Mouse (Mus musculus): ENCODE measurements at regions not wholly inside any gene's neighbourhood (a gene's known extent, or its start where the extent isn't known, plus 50 kb on each side); places are given as distances from the start of the nearest gene placed in this dataset.

GRCm38 (mm10) chr14:103984349-103984748, 140.1 kb upstream of the Ednrb start:
- H3K36me3 ChIP-seq (ENCODE audit: insufficient read depth, low read length): no peaks in the 10 kb centered on the region
- H3K4me2 ChIP-seq (ENCODE audit: low read depth, low read length): no peak overlapping the region
- WGBS: 95% methylated on average over 5 of the region's 5 CpGs
- ATAC-seq (no peak), DNase-seq (ENCODE audit: low spot score) (no peak)
- H3K27ac ChIP-seq: no peak overlapping the region
- TF ChIP-seq CTCF (IDR thresholded peaks at IDR 0.05; ENCODE audit: low read depth): no peak
- no peaks in the 10 kb centered on the region for H3K4me1 ChIP-seq (ENCODE audit: insufficient read depth, low read length)
- H3K4me3 ChIP-seq (ENCODE audit: low read length): no peak overlapping the region
- no peaks in the 10 kb centered on the region for H3K27me3 ChIP-seq (ENCODE audit: insufficient read depth, low read length)
- no peak overlapping the region for H3K9ac ChIP-seq (replicated peaks; ENCODE audit: low read length)
- H3K9me3 ChIP-seq (ENCODE audit: low read length): no peaks in the 10 kb centered on the region

GRCm38 (mm10) chr14:103978808-103979207, 134.6 kb upstream of the Ednrb start:
- Histone ChIP-seq H3K4me3 (ENCODE audit: low read length) (no peak overlapping the region), H3K4me1 (ENCODE audit: insufficient read depth, low read length) (no peaks in the 10 kb centered on the region), H3K27ac (no peak overlapping the region), H3K4me2 (ENCODE audit: low read depth, low read length) (no peak overlapping the region), H3K9me3 (ENCODE audit: low read length) (no peaks in the 10 kb centered on the region), H3K36me3 (ENCODE audit: insufficient read depth, low read length) (no peaks in the 10 kb centered on the region), H3K27me3 (ENCODE audit: insufficient read depth, low read length) (no peaks in the 10 kb centered on the region), H3K9ac (replicated peaks; ENCODE audit: low read length) (no peak overlapping the region)
- ATAC-seq: no peak
- TF ChIP-seq CTCF (IDR thresholded peaks at IDR 0.05; ENCODE audit: low read depth): no peak
- no peak for DNase-seq (ENCODE audit: low spot score)
- 89% methylated on average over 2 of the region's 2 CpGs for WGBS

DNA sequence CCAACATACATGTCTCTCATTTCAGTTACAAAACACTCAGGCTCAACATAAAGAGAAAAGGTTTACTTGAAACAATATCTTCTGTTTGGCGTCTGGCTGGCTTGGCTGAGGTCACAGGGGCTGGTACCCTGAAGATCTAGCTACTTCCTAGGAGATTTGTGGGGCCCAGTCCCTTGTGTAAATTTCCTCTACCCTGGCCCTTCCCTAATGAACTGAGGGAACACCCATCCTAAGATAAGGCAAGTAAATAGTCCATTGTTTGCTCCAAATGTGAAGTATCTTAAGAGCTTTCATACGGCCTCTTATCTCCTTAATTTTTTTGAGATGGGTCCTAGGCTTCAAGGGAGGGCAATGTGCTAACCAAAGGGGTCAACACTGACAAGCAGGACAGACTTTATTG, 133.6 kb upstream of the Ednrb start:
- Histone ChIP-seq H3K36me3 (ENCODE audit: insufficient read depth, low read length) (no peaks in the 10 kb centered on the region), H3K9me3 (ENCODE audit: low read length) (no peaks in the 10 kb centered on the region), H3K27ac (no peak overlapping the region), H3K4me2 (ENCODE audit: low read depth, low read length) (no peak overlapping the region), H3K27me3 (ENCODE audit: insufficient read depth, low read length) (no peaks in the 10 kb centered on the region), H3K4me1 (ENCODE audit: insufficient read depth, low read length) (no peaks in the 10 kb centered on the region), H3K4me3 (ENCODE audit: low read length) (no peak overlapping the region), H3K9ac (replicated peaks; ENCODE audit: low read length) (no peak overlapping the region)
- 64% methylated on average over 2 of the region's 2 CpGs for WGBS
- ATAC-seq: no peak
- no peak for TF ChIP-seq CTCF (IDR thresholded peaks at IDR 0.05; ENCODE audit: low read depth)
- no peak for DNase-seq (ENCODE audit: low spot score)

DNA sequence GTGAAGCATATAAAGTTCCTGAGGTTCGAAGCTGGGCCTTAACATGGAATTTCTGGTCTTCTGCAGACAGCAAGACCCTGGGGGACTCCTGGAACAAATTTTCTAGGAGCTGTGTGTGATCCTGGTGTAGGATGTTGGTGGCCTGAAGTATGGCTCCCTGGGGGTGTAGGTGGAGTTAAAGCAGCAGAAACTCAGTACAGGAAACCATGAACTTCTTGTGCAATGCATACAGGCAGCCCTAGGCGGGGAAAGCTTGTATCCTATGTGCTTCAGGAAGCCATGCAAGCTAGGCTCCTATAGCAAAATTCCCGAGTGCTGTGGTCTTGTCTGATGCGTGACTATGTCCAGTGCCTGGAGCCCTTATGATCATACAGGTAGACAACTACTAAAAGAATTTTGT, 129.8 kb upstream of the Ednrb start:
- H3K27me3 ChIP-seq (ENCODE audit: insufficient read depth, low read length): no peaks in the 10 kb centered on the region
- H3K36me3 ChIP-seq (ENCODE audit: insufficient read depth, low read length): no peaks in the 10 kb centered on the region
- no peak for ATAC-seq
- WGBS: 89% methylated on average over 4 of the region's 4 CpGs
- H3K9me3 ChIP-seq (ENCODE audit: low read length): no peaks in the 10 kb centered on the region
- no peak for TF ChIP-seq CTCF (IDR thresholded peaks at IDR 0.05; ENCODE audit: low read depth)
- no peak for DNase-seq (ENCODE audit: low spot score)
- no peaks in the 10 kb centered on the region for H3K4me1 ChIP-seq (ENCODE audit: insufficient read depth, low read length)
- H3K4me2 ChIP-seq (ENCODE audit: low read depth, low read length): no peak overlapping the region
- H3K9ac ChIP-seq (replicated peaks; ENCODE audit: low read length): no peak overlapping the region
- no peak overlapping the region for H3K4me3 ChIP-seq (ENCODE audit: low read length)
- no peak overlapping the region for H3K27ac ChIP-seq

DNA sequence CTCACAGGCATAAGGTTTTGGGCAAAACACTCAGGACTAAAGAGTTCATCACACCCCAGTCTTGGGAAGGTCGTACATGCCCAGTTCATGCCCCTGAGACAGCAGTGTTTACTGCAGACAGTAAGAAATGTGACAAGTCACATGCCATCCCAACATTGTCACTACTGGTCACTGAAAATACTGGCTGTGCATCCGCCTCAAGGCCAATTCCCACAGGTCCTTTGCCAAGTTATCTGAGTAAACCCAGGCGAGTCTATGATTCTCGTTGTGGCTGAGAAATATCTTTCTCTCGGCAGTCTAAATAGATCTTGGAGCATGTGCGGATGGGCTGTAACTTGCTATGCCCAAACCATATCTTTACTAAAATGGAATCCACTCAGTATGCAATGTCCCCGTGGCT, 128.9 kb upstream of the Ednrb start:
- Histone ChIP-seq H3K4me3 (ENCODE audit: low read length) (no peak overlapping the region), H3K27ac (no peak overlapping the region), H3K4me2 (ENCODE audit: low read depth, low read length) (no peak overlapping the region), H3K9ac (replicated peaks; ENCODE audit: low read length) (no peak overlapping the region), H3K27me3 (ENCODE audit: insufficient read depth, low read length) (no peaks in the 10 kb centered on the region), H3K4me1 (ENCODE audit: insufficient read depth, low read length) (no peaks in the 10 kb centered on the region), H3K36me3 (ENCODE audit: insufficient read depth, low read length) (no peaks in the 10 kb centered on the region), H3K9me3 (ENCODE audit: low read length) (no peaks in the 10 kb centered on the region)
- WGBS: 89% methylated on average over 7 of the region's 7 CpGs
- DNase-seq (ENCODE audit: low spot score) (no peak), ATAC-seq (no peak)
- no peak for TF ChIP-seq CTCF (IDR thresholded peaks at IDR 0.05; ENCODE audit: low read depth)

DNA sequence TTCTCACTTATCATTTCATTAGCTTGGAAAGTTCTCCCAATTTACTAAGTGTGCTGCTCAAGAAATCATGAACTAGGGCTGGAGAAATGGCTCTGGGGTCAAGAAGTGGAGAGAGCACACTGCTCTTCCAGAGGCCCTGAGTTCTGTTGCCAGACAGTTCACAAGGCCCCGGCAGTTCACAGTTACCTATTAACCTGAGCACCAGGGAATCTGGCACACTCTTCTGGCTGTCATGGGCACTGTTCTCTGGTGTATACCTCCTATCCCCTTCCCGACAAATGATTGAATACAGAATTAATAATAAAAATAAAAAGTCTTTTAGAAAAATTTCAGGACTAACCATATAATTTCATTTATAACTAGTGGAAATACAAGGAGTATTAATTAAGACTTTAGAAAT, 125.1 kb upstream of the Ednrb start:
- TF ChIP-seq CTCF (IDR thresholded peaks at IDR 0.05; ENCODE audit: low read depth): no peak

DNA sequence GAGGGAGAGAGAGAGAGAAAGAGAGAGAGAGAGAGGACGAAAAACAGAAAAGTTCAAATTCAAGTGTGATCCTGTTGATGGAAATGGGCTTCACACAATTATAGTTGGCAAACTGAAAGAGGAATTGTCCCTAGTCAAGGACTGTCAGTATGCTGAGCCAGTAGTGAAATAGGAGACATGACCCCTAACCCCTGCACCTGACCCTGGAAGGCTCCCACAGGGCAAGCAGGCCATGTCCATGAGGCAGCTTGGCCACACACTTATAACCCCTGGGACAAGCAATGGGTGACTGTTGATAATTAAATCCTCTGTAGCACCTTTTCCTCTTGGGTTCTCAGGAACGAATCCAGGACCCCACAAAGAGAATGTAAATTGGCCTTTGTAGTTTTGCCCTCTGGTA, 122.1 kb upstream of the Ednrb start:
- Histone ChIP-seq H3K36me3 (ENCODE audit: insufficient read depth, low read length) (no peaks in the 10 kb centered on the region), H3K4me2 (ENCODE audit: low read depth, low read length) (no peak overlapping the region), H3K9ac (replicated peaks; ENCODE audit: low read length) (no peak overlapping the region), H3K4me3 (ENCODE audit: low read length) (no peak overlapping the region), H3K27me3 (ENCODE audit: insufficient read depth, low read length) (no peaks in the 10 kb centered on the region), H3K9me3 (ENCODE audit: low read length) (no peaks in the 10 kb centered on the region), H3K4me1 (ENCODE audit: insufficient read depth, low read length) (no peaks in the 10 kb centered on the region), H3K27ac (no peak overlapping the region)
- DNase-seq (ENCODE audit: low spot score) (no peak), ATAC-seq (no peak)
- 54% methylated on average over 2 of the region's 2 CpGs for WGBS
- no peak for TF ChIP-seq CTCF (IDR thresholded peaks at IDR 0.05; ENCODE audit: low read depth)

More for the DNA sequence above, 125.1 kb upstream of the Ednrb start:
- DNase-seq (ENCODE audit: low spot score): no peak
- no peaks in the 10 kb centered on the region for H3K9me3 ChIP-seq (ENCODE audit: low read length)
- no peak overlapping the region for H3K4me2 ChIP-seq (ENCODE audit: low read depth, low read length)
- no peaks in the 10 kb centered on the region for H3K27me3 ChIP-seq (ENCODE audit: insufficient read depth, low read length)
- H3K9ac ChIP-seq (replicated peaks; ENCODE audit: low read length): no peak overlapping the region
- H3K4me1 ChIP-seq (ENCODE audit: insufficient read depth, low read length): no peaks in the 10 kb centered on the region
- ATAC-seq: no peak
- H3K4me3 ChIP-seq (ENCODE audit: low read length): no peak overlapping the region
- 56% methylated on average over 2 of the region's 2 CpGs for WGBS
- H3K27ac ChIP-seq: no peak overlapping the region
- no peaks in the 10 kb centered on the region for H3K36me3 ChIP-seq (ENCODE audit: insufficient read depth, low read length)

Data from hindbrain, postnatal 0 days (tissue).